Mouse (Mus musculus): ENCODE data around the gene Gm28305.
A peak's percentile ranks its signal among the peaks of the same experiment; 100 is the strongest.

Gm28305 gene

DNA sequence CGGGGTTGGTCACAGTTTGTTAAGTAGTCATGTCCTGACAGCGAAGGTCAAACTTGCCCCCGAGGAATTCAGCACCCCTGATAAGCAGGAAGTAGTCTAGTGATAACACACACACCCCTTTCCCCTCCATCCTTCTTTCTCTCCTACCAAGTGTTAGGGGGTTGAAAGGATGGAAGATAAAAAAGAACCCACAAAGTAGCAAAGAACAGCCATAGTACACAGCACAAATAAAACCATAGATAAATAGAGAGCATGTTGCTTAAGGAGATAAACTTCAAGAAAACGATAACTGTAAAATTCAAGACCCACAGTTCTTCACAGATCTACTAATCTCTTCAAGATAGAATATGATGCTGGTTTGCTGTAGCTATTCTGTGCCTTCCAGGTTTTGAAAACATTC is 29.8 kb downstream of the Gm28305 start:
- DNase-seq (ENCODE audit: low read depth, low spot score): no peak

DNA sequence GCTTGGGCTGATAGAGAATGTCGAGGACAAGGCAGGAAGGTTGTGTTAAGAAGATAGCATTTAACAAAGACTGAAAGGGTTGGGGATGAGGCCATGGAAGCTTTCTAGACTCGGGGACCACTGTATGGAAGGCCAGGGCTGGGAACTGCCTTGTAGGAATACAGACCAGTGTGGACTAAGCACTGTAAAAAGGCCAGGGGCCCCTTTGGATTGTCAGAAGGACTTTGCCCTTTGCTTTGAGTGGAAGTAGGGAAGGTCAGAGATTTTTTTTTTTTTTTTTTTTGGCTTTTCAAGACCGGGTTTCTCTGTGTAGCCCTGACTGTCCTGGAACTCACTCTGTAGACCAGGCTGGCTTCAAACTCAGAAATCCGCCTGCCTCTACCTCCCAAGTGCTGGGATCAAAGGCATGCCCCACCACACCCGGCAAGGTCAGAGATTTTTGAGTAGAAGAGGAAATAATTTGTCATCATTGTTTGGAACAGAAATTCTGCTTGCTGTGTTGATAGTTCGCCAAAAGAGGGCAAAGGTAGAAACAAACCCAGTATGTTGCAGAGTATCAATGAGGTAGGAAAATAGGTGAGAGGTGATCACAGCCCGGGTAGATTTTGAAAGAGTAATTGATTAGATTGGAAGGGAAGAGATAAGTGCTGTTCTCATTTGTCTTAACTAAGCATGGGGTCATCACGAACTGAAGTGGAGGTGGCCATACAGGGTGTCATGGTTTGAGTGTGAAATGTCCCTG is 30.6 kb downstream of the Gm28305 start:
- DNase-seq (ENCODE audit: low read depth, low spot score): no peak

- DNase-seq (ENCODE audit: low read depth, low spot score): peak; percentile 31
Observed at GRCm38 (mm10) chr9:104075808-104076207, 35.3 kb downstream of the Gm28305 start.

GRCm38 (mm10) chr9:104078780-104079179 is 38.3 kb downstream of the Gm28305 start:
- DNase-seq (ENCODE audit: low read depth, low spot score): no peak

- DNase-seq (ENCODE audit: low read depth, low spot score): peak; percentile 38
Observed at GRCm38 (mm10) chr9:104079379-104079778, 38.9 kb downstream of the Gm28305 start.

DNA sequence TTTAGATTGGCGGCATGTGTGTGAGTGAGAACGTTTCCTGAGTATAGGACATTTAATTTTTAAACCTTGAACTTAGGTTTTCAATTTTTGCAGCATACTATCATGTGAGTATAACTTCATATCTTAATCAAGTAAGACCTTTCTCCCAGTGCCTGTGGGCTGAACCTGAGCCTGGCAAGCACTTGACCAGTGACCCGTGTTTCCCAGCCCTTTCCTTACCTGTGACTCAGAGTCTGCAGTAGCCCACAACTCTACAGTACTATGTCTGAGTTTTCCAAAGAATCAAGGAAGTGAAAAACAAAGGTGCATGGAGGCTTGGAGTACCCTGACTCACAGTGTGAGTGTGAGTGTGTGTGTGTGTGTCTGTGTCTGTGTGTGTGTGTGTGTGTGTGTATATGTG is 39.6 kb downstream of the Gm28305 start:
- no peak for DNase-seq (ENCODE audit: low read depth, low spot score)

GRCm38 (mm10) chr9:104085730-104086429 is 45.4 kb downstream of the Gm28305 start:
- DNase-seq (ENCODE audit: low read depth, low spot score): no peak

GRCm38 (mm10) chr9:104088555-104088954 is 48.1 kb downstream of the Gm28305 start:
- DNase-seq (ENCODE audit: low read depth, low spot score): no peak

DNA sequence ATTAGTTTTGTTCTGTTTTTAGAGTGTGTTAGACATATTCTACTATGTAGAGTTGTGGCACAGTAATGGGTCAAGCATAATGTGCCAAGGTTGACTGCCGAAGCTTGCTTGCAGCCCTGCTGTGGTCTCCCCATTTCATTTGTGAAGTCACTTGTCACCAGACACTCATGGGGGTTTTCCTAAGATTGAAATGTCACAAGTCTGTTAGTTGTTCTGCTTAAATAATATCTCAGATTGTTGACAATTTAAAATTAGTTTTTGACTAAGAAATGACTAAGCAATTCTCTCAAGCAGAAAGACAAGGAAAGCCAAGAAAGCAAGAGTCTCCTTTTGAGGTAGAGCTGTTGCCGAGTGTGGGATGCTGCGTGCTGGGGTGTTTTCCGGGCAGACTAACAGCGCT is 52.5 kb downstream of the Gm28305 start:
- DNase-seq (ENCODE audit: low read depth, low spot score): no peak

DNA sequence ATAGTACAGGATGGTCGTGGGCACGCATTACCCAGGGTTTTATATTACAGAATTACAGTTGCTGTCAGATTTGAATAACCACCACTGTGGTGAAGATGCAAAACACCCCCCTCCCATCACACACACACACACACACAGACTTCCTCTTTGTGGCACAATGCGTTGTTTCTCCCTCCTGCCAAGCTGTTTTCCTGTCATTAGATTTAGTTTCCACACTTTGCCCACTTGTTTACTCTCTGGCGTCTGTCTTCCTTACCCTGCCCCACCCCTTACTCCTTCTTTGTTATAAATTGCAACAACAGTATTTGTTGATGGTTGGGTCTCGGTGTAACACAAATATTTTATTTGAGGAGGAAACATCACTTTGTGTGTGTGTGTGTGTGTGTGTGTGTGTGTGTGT is 57.8 kb downstream of the Gm28305 start:
- DNase-seq (ENCODE audit: low read depth, low spot score): no peak

DNA sequence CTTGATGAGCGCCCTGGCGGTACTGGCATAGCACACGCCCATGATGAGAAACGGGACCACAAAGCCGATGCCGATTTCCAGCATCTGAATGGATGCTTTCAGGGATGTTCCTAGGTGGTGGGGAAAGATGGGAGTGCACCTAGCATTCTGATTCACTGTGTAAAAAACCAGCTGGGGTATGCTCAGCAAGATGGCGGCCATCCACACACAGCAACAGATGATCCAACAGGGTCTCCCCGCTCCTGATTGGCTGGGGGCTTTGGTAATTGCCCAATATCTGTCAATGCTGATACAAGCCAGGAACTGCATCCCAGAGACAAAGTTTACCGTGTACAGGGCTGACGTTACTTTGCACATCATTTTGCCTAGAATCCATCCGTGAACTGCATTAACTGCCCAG is 58.6 kb downstream of the Gm28305 start:
- no peak for DNase-seq (ENCODE audit: low read depth, low spot score)

GRCm38 (mm10) chr9:104100822-104101221 is 60.4 kb downstream of the Gm28305 start:
- no peak for DNase-seq (ENCODE audit: low read depth, low spot score)

DNA sequence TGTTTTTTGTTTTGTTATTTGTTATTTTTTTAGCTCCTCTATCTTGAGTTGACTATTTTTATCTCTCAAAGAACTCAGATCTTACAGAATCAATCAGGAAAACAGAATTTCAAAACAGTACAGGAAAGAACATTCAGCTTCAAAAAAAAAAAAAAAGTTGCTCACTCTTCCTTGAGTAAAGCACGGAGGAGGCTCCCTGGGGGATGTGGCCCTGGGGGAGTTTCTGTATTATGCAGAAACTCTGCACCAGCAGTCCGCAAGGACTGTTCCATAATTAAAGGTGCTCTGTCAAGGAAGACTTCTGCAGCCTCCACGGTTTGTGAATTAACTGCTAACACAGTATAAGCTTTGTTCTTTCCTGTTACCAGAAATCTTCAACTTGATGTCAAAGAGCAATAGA is 61.0 kb downstream of the Gm28305 start:
- DNase-seq (ENCODE audit: low read depth, low spot score): no peak

GRCm38 (mm10) chr9:104102301-104102700 is 61.8 kb downstream of the Gm28305 start:
- DNase-seq (ENCODE audit: low read depth, low spot score): no peak

- DNase-seq (ENCODE audit: low read depth, low spot score): no peak
Observed at GRCm38 (mm10) chr9:104102901-104103300, 62.4 kb downstream of the Gm28305 start.

DNA sequence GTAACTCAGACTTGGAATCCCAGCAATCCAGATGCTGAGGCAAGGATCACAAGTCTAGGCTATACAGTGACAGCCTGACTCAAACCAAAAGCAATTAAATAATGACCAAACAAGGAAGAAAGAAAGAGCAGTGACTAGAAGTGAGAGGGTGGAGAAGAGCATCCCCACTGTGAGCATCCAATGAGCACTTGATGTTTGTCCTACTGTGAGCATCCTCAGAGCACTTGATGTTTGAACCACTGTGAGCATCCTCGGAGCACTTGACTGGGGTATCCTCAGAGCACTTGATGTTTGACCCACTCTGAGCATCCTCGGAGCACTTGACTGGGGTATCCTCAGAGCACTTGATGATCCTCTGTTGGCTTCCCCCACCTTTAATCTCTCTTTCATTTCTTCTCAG is 64.5 kb downstream of the Gm28305 start:
- no peak for DNase-seq (ENCODE audit: low read depth, low spot score)

DNA sequence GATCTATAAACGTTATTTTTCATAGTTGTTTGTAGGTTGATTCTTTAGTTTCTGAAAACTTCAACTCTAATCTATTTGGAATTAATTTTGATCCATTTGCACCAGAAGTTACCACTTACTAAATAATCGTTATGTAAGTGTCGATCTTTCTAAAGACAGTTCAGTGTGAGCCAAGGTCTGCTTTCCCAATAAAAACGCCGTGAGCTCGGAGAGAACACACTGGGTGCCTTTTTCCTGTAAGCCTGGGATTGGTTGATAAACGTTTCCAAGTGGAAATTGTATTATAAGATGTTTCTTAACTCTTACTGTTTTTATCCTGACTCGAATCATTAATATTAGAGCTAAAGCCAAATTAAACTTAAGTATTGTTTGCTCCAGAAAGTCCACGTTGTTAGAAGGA is 66.5 kb downstream of the Gm28305 start:
- no peak for DNase-seq (ENCODE audit: low read depth, low spot score)

GRCm38 (mm10) chr9:104107482-104107881 is 67.0 kb downstream of the Gm28305 start:
- no peak for DNase-seq (ENCODE audit: low read depth, low spot score)

- DNase-seq (ENCODE audit: low read depth, low spot score): no peak
Observed at GRCm38 (mm10) chr9:104108571-104109143, 68.2 kb downstream of the Gm28305 start.

- DNase-seq (ENCODE audit: low read depth, low spot score): no peak
Observed at GRCm38 (mm10) chr9:104109151-104109550, 68.7 kb downstream of the Gm28305 start.

DNA sequence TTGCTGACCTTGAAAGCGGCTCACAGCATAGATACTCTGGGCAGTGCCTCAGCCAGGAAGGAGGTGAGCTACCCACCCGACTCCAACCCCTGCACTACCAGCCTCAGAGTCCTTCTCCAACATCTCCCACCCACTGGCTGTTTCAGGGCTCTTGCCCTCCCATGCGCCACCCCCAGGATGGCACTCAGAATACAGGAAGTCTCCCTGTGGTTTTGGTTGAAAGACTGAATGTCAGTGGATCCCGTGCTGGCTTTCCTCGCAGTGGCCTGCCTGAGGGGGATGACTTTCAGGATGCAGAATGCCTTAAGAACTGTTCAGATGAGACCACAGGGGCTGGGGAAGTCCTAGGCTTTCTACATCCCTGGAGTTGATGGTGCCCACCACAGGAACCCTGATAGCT is 82.6 kb downstream of the Gm28305 start:
- no peak for DNase-seq (ENCODE audit: low read depth, low spot score)

GRCm38 (mm10) chr9:104123622-104124021 is 83.2 kb downstream of the Gm28305 start:
- no peak for DNase-seq (ENCODE audit: low read depth, low spot score)

Data from CD4-positive helper T cell, adult 2 months (primary cell).